Mouse (Mus musculus) cortical plate, adult 2 months (tissue): ENCODE measurements around the gene Gal3st1. TPM values are rescaled to one million over a fixed set of nuclear protein-coding genes. Genes with fewer than 3 reads are reported as not detected.

Source experiments
- H3K27ac ChIP-seq: fragments of 200-500 bp; 2 replicates; pipeline ENCODE4 v1.5.1; 2012; ENCODE audit warnings: low read length, control low read depth, inconsistent platforms; ENCODE audit not compliant: insufficient read depth
- H3K4me1 ChIP-seq: fragments of 200-500 bp; 2 replicates; pipeline ENCODE4 v1.6.1; 2011; ENCODE audit warnings: low read length; ENCODE audit not compliant: control insufficient read depth, insufficient read depth
- H3K4me3 ChIP-seq: fragments of 200-500 bp; 2 replicates; pipeline ENCODE4 v1.5.1; 2011; ENCODE audit warnings: mild to moderate bottlenecking, low read length, control low read depth; ENCODE audit not compliant: insufficient read depth
- CTCF ChIP-seq: fragments of 200-500 bp; IDR thresholded peaks from 2 replicates; pipeline ENCODE4 v1.5.1; 2011; ENCODE audit warnings: mild to moderate bottlenecking, control low read depth, low read length; ENCODE audit not compliant: insufficient read depth; ENCODE audit errors: extremely low read depth
- POLR2A ChIP-seq: fragments of 200-500 bp; IDR thresholded peaks from 2 replicates; pipeline ENCODE4 v1.6.1; 2011; ENCODE audit warnings: mild to moderate bottlenecking, low read length, control low read depth; ENCODE audit not compliant: insufficient read depth; ENCODE audit errors: extremely low read depth
- polyA plus RNA-seq: library from polyadenylated mRNA; depleted of rRNA; stranded (reverse); fragments of >200 nt; gene quantifications from 2 replicates; pipeline ENCODE4 v1.2.3, GENCODE M21; 2012

The Gal3st1 gene
- polyA plus RNA-seq, 1 experiment = 36.4 TPM

GRCm38 (mm10) chr11:3981536-3981935 is 1.9 kb upstream of the Gal3st1 start:
- Histone ChIP-seq H3K4me3 (no peak overlapping the region), H3K27ac (no peak overlapping the region), H3K4me1 (no peaks in the 10 kb centered on the region)
- TF ChIP-seq POLR2A (no peak), CTCF (no peak)

- Histone ChIP-seq H3K4me3 (peak overlapping the region; percentile 86; the same call in 1 of the 2 replicates), H3K27ac (peak overlapping the region; percentile 83), H3K4me1 (no peaks in the 10 kb centered on the region)
- TF ChIP-seq POLR2A (no peak), CTCF (no peak)
Measured at GRCm38 (mm10) chr11:3982275-3983209, 894 bp upstream of the Gal3st1 start.

GRCm38 (mm10) chr11:3983863-3984745 is 668 bp downstream of the Gal3st1 start:
- Histone ChIP-seq H3K4me3 (peak overlapping the region; percentile 86), H3K27ac (peak overlapping the region; percentile 95), H3K4me1 (no peaks in the 10 kb centered on the region)
- no peak for TF ChIP-seq POLR2A
- TF ChIP-seq CTCF = no peak

DNA sequence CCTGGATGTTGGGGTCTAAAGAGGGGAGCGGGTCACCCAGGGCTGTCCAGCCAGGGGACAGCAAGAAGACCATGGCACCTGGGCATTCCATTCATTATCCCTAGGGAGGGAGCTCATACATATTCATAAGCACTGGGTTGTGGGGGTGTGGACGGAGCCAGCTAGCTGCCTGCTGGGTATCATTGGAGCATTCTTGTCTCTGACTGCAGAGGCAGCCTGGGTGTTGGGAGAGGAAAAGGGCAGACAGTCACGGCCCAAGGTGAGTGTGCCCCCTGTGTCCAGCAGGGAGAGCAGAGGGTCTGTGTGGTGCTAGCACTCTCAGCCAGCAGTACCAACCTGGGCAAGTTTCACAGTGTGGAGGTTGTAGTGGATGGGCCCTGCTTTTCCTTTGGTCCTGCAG is 6.3 kb downstream of the Gal3st1 start:
- TF ChIP-seq POLR2A (no peak), CTCF (no peak)
- no peak overlapping the region for H3K27ac ChIP-seq
- H3K4me1 ChIP-seq = 0 out of 2 replicates have a peak, but pooled peaks cover 1% of the 10 kb centered on the region
- H3K4me3 ChIP-seq = no peak overlapping the region

GRCm38 (mm10) chr11:3993132-3993531 is 9.7 kb downstream of the Gal3st1 start:
- H3K4me1 ChIP-seq = 0 out of 2 replicates have a peak, but pooled peaks cover 1% of the 10 kb centered on the region
- H3K4me3 ChIP-seq = no peak overlapping the region
- TF ChIP-seq CTCF (no peak), POLR2A (no peak)
- H3K27ac ChIP-seq = no peak overlapping the region

DNA sequence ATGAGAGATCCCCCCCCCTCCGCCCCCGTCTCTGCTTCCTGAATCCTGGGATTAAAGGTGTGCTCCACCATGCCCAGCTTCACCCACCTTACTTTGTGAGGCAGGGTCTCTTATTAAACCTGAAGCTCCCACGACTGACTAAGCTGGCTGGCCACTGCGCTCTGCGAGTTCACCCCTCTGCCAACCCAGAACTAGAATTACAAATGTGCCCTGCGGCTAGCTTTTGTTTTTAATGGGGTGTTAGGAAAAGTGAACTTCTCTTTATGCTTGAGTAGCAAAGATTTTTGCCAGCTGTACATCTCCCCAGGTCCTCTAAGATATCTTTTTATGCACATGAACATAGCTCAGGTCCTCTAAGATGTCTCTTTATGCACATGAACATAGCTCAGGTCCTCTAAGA is 10.5 kb downstream of the Gal3st1 start:
- 0 out of 2 replicates have a peak, but pooled peaks cover 1% of the 10 kb centered on the region for H3K4me1 ChIP-seq
- no peak for TF ChIP-seq POLR2A
- no peak for TF ChIP-seq CTCF
- no peak overlapping the region for H3K27ac ChIP-seq
- no peak overlapping the region for H3K4me3 ChIP-seq

- no peaks in the 10 kb centered on the region for H3K4me1 ChIP-seq
Measured at GRCm38 (mm10) chr11:3995511-3995910, 12.1 kb downstream of the Gal3st1 start.

DNA sequence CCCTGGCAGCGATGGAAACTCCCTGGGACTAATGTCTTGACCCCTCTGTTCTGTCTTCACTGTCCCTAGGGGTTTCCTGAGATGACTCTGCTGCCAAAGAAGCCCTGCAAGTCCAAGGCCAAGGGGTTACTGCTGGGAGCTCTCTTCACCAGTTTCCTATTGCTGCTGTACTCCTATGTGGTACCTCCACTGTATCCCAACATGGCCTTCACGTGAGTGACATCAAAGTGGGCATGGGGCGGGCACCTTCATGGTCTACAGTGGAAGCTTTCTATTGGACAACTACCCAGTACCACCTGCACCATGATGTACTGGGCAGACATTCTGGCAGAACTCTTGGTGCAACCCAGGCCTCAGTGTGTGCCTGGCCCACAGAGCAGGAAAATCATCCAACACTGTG is 13.4 kb downstream of the Gal3st1 start:
- H3K4me1 ChIP-seq = no peaks in the 10 kb centered on the region
- H3K4me3 ChIP-seq = no peak overlapping the region
- TF ChIP-seq CTCF = no peak
- no peak for TF ChIP-seq POLR2A
- no peak overlapping the region for H3K27ac ChIP-seq

More at GRCm38 (mm10) chr11:3995511-3995910, 12.1 kb downstream of the Gal3st1 start:
- TF ChIP-seq CTCF (no peak), POLR2A (no peak)
- no peak overlapping the region for H3K4me3 ChIP-seq
- no peak overlapping the region for H3K27ac ChIP-seq

DNA sequence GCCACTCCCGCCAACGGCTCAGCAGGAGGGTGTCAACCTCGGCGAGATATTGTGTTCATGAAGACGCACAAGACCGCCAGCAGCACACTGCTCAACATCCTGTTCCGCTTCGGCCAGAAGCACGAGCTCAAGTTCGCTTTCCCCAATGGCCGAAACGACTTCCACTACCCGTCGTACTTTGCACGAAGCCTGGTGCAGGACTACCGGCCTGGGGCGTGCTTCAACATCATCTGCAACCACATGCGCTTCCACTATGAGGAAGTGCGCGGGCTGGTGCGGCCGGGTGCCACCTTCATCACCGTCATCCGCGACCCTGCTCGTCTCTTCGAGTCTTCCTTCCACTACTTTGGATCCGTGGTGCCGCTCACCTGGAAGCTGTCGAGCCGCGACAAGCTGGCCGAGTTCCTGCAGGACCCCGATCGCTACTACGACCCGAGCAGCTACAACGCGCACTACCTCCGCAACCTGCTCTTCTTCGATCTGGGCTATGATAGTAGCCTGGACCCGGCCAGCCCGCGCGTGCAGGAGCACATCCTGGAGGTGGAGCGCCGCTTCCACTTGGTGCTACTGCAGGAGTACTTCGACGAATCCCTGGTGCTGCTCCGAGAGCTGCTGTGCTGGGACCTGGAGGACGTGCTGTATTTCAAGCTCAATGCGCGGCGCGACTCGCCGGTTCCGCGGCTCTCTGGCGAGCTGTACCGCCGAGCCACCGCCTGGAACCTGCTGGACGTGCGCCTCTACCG is 14.7 kb downstream of the Gal3st1 start:
- H3K4me1 ChIP-seq = no peaks in the 10 kb centered on the region
- TF ChIP-seq CTCF (no peak), POLR2A (no peak)
- no peak overlapping the region for H3K4me3 ChIP-seq
- no peak overlapping the region for H3K27ac ChIP-seq
